Mouse (Mus musculus) kidney, postnatal 14 days (tissue): ENCODE results near the gene Tbc1d17.
A peak's percentile ranks its signal among the peaks of the same experiment; 100 is the strongest.
"Not testable (repeated sequence)": the region's sequence is repeated elsewhere in the genome, so short reads cannot be mapped to it uniquely, and the experiment has no call there.

Experiments used
- DNase-seq: peaks from one replicate; pipeline ENCODE4 v3.0.0; 2022; ENCODE audit warnings: mixed read lengths

The Tbc1d17 gene

GRCm38 (mm10) chr7:44848561-44849415 lies at the start of gene Tbc1d17, which contains the start of gene Akt1s1:
TSS of gene Tbc1d17 (minus strand) at chr7:44849079.
TSS of gene Akt1s1 (plus strand) at chr7:44848991.
- peak; percentile 100 for DNase-seq

- peak; percentile 56 for DNase-seq
Observed at GRCm38 (mm10) chr7:44898607-44899006, 49.7 kb upstream of the Tbc1d17 start.

- DNase-seq = no peak
Observed at GRCm38 (mm10) chr7:44896499-44896898, 47.6 kb upstream of the Tbc1d17 start.

GRCm38 (mm10) chr7:44895593-44896434 lies 46.9 kb upstream of the Tbc1d17 start, which contains the start of gene Fuz:
TSS of gene Fuz (plus strand) at chr7:44896079.
- peak; percentile 94 for DNase-seq

GRCm38 (mm10) chr7:44895206-44895592 lies 46.3 kb upstream of the Tbc1d17 start:
- DNase-seq = no peak

- DNase-seq = no peak
Observed at GRCm38 (mm10) chr7:44894175-44894574, 45.3 kb upstream of the Tbc1d17 start.

- DNase-seq = no peak
Observed at GRCm38 (mm10) chr7:44893197-44893596, 44.3 kb upstream of the Tbc1d17 start.

GRCm38 (mm10) chr7:44892276-44892921 lies 43.5 kb upstream of the Tbc1d17 start, which contains the start of gene Med25:
TSS of gene Med25 (minus strand) at chr7:44892712.
- peak; percentile 96 for DNase-seq

- peak; percentile 31 for DNase-seq
Observed at GRCm38 (mm10) chr7:44891611-44892010, 42.7 kb upstream of the Tbc1d17 start.

GRCm38 (mm10) chr7:44890737-44891136 lies 41.9 kb upstream of the Tbc1d17 start:
- no peak for DNase-seq

- DNase-seq = no peak
Observed at GRCm38 (mm10) chr7:44890180-44890579, 41.3 kb upstream of the Tbc1d17 start.

GRCm38 (mm10) chr7:44888256-44889105 lies 39.6 kb upstream of the Tbc1d17 start:
- no peak for DNase-seq

GRCm38 (mm10) chr7:44886964-44887363 lies 38.1 kb upstream of the Tbc1d17 start:
- no peak for DNase-seq

GRCm38 (mm10) chr7:44884637-44885036 lies 35.8 kb upstream of the Tbc1d17 start:
- DNase-seq = no peak

GRCm38 (mm10) chr7:44883036-44883435 lies 34.2 kb upstream of the Tbc1d17 start:
- no peak for DNase-seq

GRCm38 (mm10) chr7:44877833-44878232 lies 29.0 kb upstream of the Tbc1d17 start:
- DNase-seq = no peak

- not testable (repeated sequence) for DNase-seq
Observed at GRCm38 (mm10) chr7:44871774-44872173, 22.9 kb upstream of the Tbc1d17 start.

- no peak for DNase-seq
Observed at GRCm38 (mm10) chr7:44871181-44871580, 22.3 kb upstream of the Tbc1d17 start.

GRCm38 (mm10) chr7:44870614-44871013 lies 21.7 kb upstream of the Tbc1d17 start:
- DNase-seq = no peak

- peak; percentile 95 for DNase-seq
Observed at GRCm38 (mm10) chr7:44869697-44870528, 21.0 kb upstream of the Tbc1d17 start, which contains the start of gene Ptov1. TSS of gene Ptov1 (minus strand) at chr7:44869788.
